Mouse (Mus musculus): ENCODE measurements around the gene Cap2.

The Cap2 gene

DNA sequence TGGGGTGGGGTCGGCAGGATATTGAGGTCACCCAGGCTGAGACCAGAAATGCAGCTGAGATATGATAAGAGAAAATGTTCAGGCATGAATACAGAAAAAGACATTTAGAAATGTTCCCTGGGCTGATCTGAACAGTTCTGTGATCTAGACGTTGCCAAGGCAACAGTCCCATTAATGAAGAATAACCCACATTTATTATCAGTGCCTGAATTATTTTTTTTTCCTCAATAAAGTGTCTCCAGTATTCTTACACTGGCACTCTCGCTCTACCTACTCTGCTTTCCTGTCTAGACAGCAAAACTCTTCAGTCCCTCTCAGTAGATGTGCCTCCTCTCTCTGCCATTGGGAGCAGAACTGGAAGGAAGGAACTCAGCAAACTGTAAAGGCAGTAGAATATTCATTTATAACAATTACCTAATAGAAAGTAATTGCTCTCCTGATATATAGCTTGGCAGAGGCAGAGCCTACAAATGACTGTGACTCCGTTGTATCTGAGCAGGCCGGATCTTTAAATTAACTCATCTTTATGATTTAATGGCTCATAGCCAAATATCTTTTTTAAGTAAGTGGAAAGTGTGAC, 47.0 kb downstream of the Cap2 start:
- no peak for ATAC-seq (ENCODE audit: insufficient number of reproducible peaks, low FRiP score, low TSS enrichment)

DNA sequence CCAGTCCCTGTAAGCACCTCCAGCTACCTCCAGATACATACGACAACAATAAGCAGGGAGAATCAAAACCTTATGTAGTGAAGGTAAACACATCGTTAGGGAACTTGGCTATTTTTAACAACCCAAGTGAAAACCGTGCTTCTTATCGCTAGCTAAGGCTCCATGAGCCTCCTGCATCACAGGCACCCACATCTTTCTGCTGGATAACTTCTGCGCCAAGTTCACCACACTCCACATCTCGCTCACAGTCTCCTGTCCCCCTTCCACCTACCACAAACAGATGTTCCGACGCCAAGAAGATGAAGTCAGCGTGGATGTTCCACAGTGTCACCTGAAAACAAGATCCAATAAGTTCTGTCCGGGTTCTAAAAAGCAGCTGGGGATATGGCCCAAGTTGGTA, 49.0 kb downstream of the Cap2 start:
- ATAC-seq (ENCODE audit: insufficient number of reproducible peaks, low FRiP score, low TSS enrichment) = no peak

DNA sequence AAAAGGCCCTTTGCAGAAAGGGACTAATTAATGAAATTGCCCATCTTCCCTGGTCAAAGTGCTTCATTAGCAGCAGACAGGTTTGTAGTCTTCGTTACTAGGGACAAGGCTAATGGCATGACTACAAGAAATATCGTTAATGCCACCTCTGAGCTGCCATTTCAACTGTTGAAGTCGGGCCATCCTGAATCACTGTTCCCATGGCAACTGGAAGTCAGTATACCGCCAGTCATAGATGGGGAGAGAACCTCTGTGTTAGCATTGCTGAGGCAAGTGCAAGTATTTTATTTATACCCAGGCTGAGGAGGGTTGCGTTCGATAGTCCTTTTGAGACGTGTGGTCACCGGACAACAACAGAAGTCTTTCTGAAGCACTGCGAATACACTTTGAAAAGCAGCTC, 53.1 kb downstream of the Cap2 start:
- no peak for ATAC-seq (ENCODE audit: insufficient number of reproducible peaks, low FRiP score, low TSS enrichment)

DNA sequence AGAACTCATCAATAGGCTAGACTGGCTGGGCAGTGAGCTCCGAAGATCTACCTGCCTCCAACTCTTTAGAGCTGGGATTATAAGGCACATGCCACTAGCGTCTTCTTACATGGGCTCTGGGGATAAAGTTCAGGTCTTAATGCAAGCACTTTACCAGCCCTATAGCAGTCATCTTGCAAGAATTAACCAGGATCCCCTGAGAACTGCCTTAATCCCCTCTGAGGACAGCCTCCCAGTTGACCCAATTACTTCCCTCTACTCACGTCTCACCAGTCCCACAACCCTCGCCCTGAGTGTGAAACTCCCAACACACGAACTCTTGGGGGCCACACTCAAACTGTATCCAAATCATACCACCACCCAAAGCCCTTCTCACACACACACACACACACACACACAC, 64.3 kb downstream of the Cap2 start:
- no peak for ATAC-seq (ENCODE audit: insufficient number of reproducible peaks, low FRiP score, low TSS enrichment)

DNA sequence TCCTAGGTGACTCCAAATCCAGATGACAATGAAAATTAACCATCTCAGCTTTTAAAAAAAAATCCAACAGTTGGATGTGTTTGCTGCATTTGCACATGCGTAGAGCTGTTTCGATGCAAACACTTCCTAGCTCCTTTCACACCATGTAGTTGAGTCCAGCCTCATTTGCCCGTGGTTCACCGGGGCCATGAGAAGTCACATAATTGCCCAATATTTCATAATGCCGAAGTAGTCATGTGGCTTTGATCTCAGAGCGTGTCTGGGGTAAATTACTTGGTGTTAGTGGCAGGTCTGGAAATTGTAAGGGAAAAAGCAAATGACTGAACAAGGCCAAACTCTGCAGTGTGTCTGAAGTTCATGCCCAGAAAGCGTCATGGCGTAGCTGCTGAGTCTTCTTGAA, 67.8 kb downstream of the Cap2 start:
- no peak for ATAC-seq (ENCODE audit: insufficient number of reproducible peaks, low FRiP score, low TSS enrichment)

DNA sequence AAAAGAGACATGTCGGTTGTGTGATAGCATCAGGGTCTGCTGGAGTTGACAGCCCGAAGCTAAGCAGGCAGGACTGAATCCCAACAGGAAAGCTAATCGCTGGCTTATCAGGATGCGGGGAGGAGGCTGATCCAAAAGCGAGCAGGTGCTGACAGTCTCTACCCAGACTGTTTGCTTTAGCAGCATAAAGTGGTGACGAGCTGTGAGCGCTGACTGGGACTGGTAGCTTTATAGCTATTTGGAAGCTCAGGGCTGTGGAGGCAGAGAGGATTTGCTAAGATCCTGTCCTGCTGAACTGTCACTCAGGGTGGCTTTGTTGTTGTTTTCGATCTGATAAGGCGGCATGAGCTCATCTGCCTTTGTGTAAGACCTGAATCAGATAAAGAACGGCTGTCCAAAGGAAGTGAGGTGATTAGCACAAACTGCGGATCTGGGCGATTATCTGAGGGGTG, 69.5 kb downstream of the Cap2 start:
- ATAC-seq (ENCODE audit: insufficient number of reproducible peaks, low FRiP score, low TSS enrichment) = peak; percentile 76

DNA sequence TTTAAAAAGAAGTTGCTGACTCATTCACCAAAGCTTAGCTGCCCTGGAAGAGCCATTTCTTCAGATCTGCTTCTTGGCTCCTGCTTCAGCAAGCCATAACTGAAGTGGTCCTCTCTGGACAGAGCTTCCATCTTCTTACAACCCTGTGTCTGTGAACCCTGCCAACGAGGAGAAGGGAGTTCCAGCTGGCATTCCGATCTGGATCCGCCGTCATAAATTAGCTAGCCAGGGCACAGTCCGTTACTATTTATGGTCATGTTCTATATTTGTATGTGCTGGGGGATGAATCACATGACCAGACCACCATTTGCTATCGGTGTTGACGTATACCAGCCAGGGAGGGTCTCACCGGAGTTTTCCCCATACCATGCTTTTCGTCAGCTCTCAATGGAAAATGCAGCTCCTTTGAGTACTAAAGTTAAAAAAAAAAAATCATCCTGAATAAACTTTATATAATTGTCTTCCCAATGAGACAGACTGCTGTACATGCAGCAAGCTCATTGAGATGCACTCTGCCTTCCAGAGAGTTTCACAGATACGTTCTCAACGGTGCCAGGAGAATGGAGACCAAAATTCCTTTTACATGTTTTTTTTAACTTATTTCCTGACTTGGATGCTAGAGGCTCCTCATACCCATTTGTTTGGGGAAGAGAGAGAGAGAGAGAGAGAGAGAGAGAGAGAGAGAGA, 70.5 kb downstream of the Cap2 start:
- ATAC-seq (ENCODE audit: insufficient number of reproducible peaks, low FRiP score, low TSS enrichment) = peak; percentile 78

DNA sequence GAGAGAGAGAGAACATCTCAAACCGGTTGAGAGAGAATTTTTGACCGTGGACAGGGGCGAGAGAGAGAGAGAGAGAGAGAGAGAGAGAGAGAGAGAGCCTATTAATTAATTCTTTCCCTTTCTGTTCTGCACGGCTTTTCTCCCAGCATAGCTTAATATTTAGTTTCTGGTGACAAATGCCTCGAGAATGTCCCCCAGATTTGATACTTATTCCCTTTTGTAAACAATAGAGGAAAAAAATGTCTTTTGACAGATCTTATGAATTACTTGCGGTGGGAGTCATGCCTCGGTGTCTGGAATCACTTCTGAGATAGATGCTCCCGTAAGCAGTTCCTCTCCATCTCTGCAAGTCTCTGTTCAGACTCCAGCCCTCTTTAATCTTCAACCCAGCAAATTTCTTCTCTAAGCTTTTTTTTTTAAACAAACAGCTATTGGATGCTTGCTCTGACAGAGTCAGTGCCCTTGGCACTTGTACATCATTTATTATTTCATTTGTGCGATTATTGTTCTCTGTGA, 71.1 kb downstream of the Cap2 start:
- no peak for ATAC-seq (ENCODE audit: insufficient number of reproducible peaks, low FRiP score, low TSS enrichment)

DNA sequence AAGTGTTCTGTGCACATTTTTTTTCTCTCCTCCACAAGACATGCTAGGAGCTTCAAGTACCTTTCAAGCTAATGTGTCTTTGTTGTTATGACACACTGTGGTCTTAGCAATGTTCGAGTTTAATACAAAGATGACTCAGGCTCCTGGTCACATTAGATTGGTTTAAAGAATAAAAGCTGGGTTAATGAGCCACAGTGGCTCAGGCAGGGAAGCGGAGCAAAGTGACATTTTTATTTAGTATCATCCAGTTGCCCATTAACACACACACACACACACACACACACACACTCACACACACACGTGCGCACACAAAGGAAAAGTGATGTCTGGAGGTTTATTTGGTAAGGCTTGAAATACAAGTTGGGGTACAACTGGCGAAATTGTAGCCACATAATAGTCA, 72.6 kb downstream of the Cap2 start:
- no peak for ATAC-seq (ENCODE audit: insufficient number of reproducible peaks, low FRiP score, low TSS enrichment)

DNA sequence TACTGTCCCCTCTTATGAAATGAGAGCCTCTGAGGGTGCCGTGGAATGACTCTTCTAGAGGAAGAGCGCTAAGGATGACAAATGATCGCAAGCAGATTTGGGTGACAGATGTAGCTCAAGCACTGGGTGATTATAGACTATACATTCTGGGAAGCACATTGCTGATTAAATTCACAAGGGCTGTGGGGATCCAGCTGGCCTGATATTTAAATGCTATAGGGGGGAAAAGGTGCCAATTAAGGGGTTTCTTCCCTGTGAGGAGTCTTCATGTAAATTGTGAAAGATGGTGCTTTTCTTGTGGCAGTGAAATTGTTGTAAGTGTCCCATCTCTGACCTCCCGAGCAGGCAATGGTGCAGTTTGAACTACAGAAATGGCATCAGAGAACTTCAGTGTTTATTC, 73.1 kb downstream of the Cap2 start:
- no peak for ATAC-seq (ENCODE audit: insufficient number of reproducible peaks, low FRiP score, low TSS enrichment)

DNA sequence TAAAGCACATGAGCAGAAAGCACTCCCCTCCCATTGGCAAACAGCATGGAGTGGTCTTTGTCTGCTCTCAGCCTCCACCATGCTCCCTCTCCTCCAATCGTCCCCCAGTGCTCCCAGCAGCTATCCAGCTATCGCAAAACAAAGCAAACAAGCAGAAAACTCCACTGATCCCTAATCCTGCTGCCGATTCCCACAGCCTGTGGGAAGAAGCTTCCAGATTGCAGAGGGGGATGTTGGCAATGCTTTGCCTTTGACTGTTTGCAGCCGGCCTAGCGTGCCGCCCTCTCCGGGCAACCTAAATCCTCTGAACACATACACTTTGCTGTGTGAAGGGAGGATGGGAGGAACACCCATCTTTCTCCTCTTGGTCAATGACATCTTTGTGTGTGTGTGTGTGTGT, 83.2 kb downstream of the Cap2 start:
- ATAC-seq (ENCODE audit: insufficient number of reproducible peaks, low FRiP score, low TSS enrichment) = no peak

DNA sequence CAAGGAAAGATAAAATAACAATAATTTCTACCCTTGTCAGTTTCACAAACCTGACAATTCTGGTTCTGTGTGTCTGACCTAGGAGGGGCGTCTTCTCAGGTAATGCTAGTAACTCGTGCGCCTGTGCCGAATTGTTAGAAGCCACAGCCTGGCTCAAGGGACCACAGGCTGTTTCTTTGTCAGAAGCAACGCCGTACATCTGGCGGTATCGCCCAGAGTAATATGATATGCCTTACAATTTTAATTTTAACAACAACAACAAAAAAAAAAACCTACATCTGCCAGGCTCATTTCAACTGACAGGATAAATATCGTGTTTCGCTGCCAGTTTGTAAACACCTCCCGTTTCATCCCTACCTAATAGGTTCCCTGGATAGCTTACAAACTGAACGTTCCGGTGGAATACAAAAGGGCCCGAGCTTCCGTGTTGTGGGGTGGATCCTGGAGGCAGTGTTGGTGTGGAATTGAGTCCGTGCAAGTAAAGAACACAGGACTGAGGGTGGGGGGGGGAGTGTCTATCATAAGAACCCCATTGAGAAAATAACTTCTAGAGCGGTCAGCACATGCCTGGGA, 86.2 kb downstream of the Cap2 start:
- ATAC-seq (ENCODE audit: insufficient number of reproducible peaks, low FRiP score, low TSS enrichment) = no peak

DNA sequence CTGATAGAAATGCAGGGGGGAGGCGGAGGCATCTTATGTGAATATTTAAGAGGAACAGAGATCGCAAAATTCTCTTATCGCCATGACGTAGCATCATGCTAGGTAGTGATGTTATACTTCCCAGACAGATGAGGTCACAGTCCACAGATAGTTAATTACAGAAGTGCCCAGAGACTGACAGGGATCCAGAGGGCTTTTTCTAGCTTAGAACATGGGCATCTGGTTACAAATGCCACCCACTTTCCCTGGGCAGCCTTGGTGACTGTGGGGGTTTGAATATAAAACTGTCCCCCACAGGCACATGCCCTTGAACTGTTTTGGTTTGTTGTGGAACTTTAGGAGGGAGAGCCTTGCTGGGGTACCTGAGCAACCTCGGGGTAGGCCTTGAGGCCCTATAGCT, 87.0 kb downstream of the Cap2 start:
- no peak for ATAC-seq (ENCODE audit: insufficient number of reproducible peaks, low FRiP score, low TSS enrichment)

DNA sequence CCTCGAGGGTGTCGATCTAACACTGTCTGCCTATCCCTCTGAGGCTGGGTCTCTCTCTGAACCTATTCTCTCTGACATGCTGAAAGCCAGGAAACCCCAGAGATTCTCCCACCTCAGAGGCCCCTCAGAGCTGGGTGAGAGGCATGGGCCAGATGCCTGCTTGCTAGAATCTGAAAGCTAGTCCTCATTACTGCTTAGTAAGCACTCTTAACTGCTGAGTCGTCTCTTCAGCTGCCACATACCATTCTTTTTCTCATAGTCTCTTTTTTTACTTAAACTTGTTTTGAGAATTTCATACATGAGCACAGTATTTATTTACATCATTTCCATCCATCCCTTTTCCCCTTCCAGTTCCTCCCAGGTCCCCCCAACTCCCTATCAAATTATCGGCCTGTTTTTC, 89.2 kb downstream of the Cap2 start:
- ATAC-seq (ENCODE audit: insufficient number of reproducible peaks, low FRiP score, low TSS enrichment) = no peak

DNA sequence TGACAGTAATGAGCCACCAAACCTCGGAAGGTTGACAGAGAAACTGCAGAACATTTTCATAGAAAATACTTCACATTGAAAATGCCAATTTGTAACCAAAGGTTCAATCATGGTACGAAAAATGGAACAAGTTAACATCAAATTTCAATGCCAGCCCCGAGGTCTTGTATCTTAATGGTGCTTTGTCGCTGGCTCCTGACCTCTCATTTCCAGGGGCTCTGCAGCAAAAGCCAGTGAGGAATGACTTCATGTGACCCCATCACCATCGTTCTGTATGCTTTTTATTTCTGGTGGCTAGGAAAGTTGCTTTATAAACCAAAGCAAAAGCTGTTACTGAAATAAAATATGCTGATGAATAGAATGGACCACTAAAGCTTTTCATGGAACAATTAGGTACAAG, 99.0 kb downstream of the Cap2 start:
- ATAC-seq (ENCODE audit: insufficient number of reproducible peaks, low FRiP score, low TSS enrichment) = no peak

DNA sequence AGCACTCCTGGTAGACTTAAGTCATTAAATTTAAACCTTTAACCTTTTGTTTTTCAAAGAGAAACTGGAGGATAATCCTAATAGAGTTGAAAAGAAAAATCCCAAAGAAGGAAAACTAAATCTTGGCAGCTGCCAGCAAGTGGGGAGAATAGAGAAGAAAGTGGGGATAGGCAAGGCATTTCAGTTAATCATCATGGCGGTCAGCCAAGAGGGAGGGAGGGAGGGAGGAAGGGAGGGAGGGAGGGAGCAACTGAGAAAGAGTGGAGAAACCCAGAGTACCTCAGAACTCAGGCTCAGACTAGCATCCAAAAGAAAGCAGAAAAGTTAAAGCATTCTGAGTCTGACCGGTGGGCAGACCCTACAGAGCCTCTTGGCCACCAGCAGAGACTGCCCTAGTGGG, 99.7 kb downstream of the Cap2 start:
- no peak for ATAC-seq (ENCODE audit: insufficient number of reproducible peaks, low FRiP score, low TSS enrichment)

DNA sequence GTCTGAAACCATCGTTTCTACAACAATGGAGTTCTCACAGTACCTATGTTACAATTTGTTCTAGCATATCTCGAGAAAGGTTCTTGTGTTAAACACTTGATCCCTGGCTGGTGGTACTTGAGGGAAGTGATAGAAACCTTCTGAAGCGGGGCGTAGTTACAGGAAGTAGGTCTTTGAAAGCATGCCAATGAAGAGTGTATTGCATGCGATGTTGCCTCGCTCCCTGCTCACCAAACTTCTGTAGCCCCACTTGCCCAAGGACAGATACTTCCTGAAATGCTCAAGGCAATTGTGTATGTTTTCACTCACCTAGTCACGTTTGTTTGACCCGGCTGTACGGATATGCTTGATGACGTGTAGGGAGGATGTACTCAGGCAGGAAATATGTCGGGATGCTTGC, 101.0 kb downstream of the Cap2 start:
- ATAC-seq (ENCODE audit: insufficient number of reproducible peaks, low FRiP score, low TSS enrichment) = no peak

DNA sequence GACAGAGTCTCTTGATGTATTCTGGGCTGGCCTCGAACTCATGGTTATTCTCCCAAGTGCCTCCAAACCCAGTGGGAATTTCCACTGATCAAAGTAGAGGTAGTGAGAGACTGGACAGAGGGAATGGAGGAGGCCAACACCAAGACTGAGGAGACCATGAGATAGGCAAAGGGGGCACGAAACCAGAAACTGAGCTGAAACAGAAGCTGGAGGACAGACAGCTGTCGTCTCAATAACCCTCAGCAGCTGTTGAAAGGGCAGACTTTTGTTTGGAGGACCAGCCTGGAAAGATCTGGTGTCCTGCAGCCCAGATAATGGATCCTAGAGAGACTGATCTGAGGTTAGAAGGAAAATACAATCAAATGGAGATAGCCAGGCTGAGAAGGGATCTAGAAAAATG, 109.4 kb downstream of the Cap2 start:
- no peak for ATAC-seq (ENCODE audit: insufficient number of reproducible peaks, low FRiP score, low TSS enrichment)

DNA sequence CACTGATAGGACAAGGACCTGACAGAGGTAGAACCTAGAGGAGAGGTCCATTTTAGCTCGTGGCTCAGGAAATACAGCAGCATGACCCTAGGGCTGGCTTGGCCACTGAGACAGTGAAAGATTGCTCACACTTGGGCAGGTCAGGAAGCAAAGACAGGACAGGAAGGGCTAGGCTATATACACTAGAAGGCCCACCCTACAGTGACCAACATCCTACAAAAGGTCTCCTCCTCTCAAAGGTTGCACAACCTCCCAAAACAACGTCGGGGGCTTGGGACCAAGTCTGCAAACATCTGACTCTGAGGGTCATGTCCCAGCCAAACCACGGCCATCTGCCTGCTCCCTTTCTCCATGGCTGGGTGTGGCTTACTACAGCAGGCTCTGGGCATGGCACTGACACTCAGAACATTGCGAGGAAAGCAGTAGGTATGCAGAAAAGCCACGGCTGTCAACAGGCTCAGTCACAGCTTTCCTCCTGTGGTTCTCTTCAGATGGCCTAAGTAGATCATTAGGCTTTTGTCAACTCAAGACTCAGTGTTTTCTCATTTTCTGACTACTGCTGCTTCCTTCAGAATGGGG, 112.1 kb downstream of the Cap2 start:
- no peak for ATAC-seq (ENCODE audit: insufficient number of reproducible peaks, low FRiP score, low TSS enrichment)

DNA sequence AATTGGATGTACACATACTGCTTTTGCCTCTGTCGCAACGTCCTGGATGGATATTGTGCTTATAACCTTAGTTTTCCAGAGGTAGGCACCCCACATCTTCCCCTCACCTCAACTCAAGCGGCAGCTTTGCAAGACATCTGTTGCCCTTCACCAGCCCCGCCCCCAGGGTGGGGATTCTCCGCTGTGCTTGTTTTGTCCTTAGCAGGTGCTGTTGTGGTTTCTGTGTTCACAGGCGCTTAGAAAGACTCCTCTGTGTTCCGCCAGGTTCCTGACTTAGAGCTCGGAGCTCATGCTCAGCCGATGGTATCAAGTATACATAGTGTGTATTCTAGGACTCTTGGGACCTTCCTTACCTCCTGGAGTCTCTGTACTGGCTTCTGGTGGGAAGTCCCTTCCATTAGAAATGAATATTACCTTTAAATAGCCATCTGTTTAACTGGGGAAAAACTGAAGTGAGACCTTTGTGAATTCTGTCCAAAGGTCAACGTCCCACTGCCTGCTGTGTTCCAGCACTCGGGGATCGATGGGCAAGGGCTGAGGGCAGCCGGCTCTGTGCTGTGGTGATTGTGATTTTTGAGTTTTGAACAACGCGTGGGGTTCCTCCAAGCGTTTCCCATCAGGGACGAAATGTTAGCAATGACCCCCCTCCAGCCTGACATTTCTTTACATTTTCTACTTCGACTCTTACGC, 115.2 kb downstream of the Cap2 start:
- ATAC-seq (ENCODE audit: insufficient number of reproducible peaks, low FRiP score, low TSS enrichment) = no peak

DNA sequence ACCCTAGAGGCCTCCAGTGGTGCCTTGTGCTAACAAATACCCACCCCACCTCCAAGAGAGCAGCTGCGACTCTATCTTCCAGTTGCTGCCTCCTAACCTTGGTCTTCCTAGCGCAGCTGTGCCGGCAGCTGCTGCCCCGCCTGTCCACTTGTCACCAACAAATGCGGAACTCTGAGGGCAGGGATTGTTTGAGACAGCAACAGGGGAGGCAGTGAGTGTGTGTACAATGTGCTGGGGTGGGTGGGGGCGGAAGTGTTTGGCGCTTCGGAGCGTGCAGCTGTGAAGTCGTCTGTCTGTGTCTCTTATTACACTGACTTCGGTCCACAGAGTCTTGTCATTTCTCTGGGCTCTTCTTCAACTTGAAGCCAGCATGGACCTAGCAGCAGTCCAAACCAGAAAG, 118.0 kb downstream of the Cap2 start:
- no peak for ATAC-seq (ENCODE audit: insufficient number of reproducible peaks, low FRiP score, low TSS enrichment)

All from cerebellum, adult (tissue).